Mouse (Mus musculus): ENCODE measurements around the gene Gm17174. TPM values are rescaled to one million over a fixed set of nuclear protein-coding genes. Genes with fewer than 3 reads are reported as not detected.
"Not testable (repeated sequence)": the region's sequence is repeated elsewhere in the genome, so short reads cannot be mapped to it uniquely, and the experiment has no call there.

The Gm17174 gene
- total RNA-seq (2021) = not detected
- long read RNA-seq, experiment 1 = 0 reads
- long read RNA-seq, experiment 2 = 0 reads

- not testable (repeated sequence) for DNase-seq (ENCODE audit: low spot score)
Observed at GRCm38 (mm10) chr14:51592039-51592438, at the start of gene Gm17174. Gene Gm17174, minus strand, starts transcription at chr14:51592139.

- not testable (repeated sequence) for DNase-seq (ENCODE audit: low spot score)
Observed at GRCm38 (mm10) chr14:51635566-51635965, 43.6 kb upstream of the Gm17174 start, which contains the start of gene Gm4181. Gene Gm4181, minus strand, starts transcription at chr14:51635666.

GRCm38 (mm10) chr14:51632426-51632825 lies 40.5 kb upstream of the Gm17174 start:
- DNase-seq (ENCODE audit: low spot score) = peak; percentile 17

GRCm38 (mm10) chr14:51611210-51611609 lies 19.3 kb upstream of the Gm17174 start, which contains the start of gene Gm17078:
Gene Gm17078, minus strand, starts transcription at chr14:51611310.
- no peak for DNase-seq (ENCODE audit: low spot score)

- DNase-seq (ENCODE audit: low spot score) = not testable (repeated sequence)
Observed at GRCm38 (mm10) chr14:51573963-51574362, 18.0 kb downstream of the Gm17174 start, which contains the start of gene Gm17175. Gene Gm17175, minus strand, starts transcription at chr14:51574063.

GRCm38 (mm10) chr14:51552490-51552889 lies 39.4 kb downstream of the Gm17174 start, which contains the start of gene Gm5622:
Gene Gm5622, plus strand, starts transcription at chr14:51552790.
- no peak for DNase-seq (ENCODE audit: low spot score)

Other genes with a start within 250 kb of the Gm17174 start
- not detected for gene Gm7247, start 230.4 kb downstream of the Gm17174 start, total RNA-seq (2021)
- not detected for gene Vmn2r88, start 181.3 kb downstream of the Gm17174 start, total RNA-seq (2021)
- gene Vmn2r89, start 140.3 kb downstream of the Gm17174 start, total RNA-seq (2021) = not detected
- not detected for gene Gm5622, start 39.3 kb downstream of the Gm17174 start, total RNA-seq (2021)
- not detected for gene Gm17175, start 18.1 kb downstream of the Gm17174 start, total RNA-seq (2021)
- gene Gm17078, start 19.2 kb upstream of the Gm17174 start, total RNA-seq (2021) = not detected
- gene Gm4181, start 43.5 kb upstream of the Gm17174 start, total RNA-seq (2021) = not detected
- not detected for gene Gm17079, start 103.3 kb upstream of the Gm17174 start, total RNA-seq (2021)
- gene Gm5800, start 125.0 kb upstream of the Gm17174 start, total RNA-seq (2021) = not detected
- not detected for gene Ang4, start 181.5 kb upstream of the Gm17174 start, total RNA-seq (2021)
- not detected for gene AY358078, start 207.9 kb upstream of the Gm17174 start, total RNA-seq (2021)